Mouse (Mus musculus): ENCODE data around the gene Gsk3b. TPM values are rescaled to one million over a fixed set of nuclear protein-coding genes. Genes with fewer than 3 reads are reported as not detected.

Gene Gsk3b
- polyA plus RNA-seq, 1 experiment from 2014 or later, result 42.3 TPM

DNA sequence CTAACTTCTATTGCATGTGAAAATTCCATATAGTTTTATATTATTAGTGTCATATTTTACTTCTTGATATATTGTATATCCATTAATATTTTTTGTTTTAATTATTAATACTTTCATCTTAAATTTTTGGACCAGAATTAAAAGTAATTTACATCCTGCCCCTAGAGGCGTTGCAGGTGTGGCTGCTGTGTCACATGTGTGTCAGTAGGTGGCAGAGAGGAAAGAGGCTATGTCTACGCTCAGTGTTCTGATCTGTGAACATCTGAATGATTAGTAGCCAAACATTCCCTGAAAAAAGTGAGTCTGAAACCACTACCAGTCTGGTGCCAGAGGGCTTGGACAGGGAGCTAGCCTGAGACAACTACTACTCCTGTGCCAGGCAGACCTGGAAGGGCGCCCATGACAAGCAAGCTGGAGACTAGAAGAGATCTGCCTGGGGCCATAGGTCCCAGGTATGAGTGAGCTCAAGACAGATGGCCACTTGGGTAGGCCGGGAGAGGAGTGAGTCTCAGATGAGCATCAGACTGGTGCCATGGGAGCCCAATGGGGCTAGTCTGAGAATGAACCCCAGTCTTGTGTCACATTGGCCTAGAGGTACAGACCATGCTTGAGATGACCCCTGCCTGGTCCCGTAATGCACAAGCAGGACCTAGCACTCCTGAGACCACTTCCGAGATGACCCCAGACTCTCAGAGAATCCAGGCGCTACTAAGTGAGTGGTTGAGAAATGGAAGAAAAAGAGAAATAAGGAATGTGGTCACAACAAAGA lies 69.2 kb downstream of the Gsk3b start:
- H3K27ac ChIP-seq (ENCODE audit: low read length), result no peak overlapping the region
- H3K9me3 ChIP-seq (replicated peaks; ENCODE audit: control insufficient read depth, low read length), result no peaks in the 10 kb centered on the region; the same call in 1 of the 2 replicates
- no peak overlapping the region for H3K4me3 ChIP-seq (replicated peaks; ENCODE audit: low read length)
- no peaks in the 10 kb centered on the region for H3K27me3 ChIP-seq (ENCODE audit: control insufficient read depth, insufficient read depth, low read length)
- no peak for ATAC-seq (ENCODE audit: insufficient read depth, low FRiP score)
- no peaks in the 10 kb centered on the region for H3K4me1 ChIP-seq (ENCODE audit: control insufficient read depth, insufficient read depth, low read length)
- H3K4me2 ChIP-seq (ENCODE audit: low read depth, low read length), result no peak overlapping the region
- H3K36me3 ChIP-seq (ENCODE audit: control insufficient read depth, insufficient read depth, low read length), result no peaks in the 10 kb centered on the region; the same call in 1 of the 2 replicates
- WGBS, result 90% methylated on average over 7 of the region's 7 CpGs
- no peak overlapping the region for H3K9ac ChIP-seq (ENCODE audit: low read length)

- ATAC-seq (ENCODE audit: insufficient read depth, low FRiP score), result no peak
- Histone ChIP-seq H3K27me3 (ENCODE audit: control insufficient read depth, insufficient read depth, low read length) (no peaks in the 10 kb centered on the region), H3K36me3 (ENCODE audit: control insufficient read depth, insufficient read depth, low read length) (no peaks in the 10 kb centered on the region), H3K9ac (ENCODE audit: low read length) (no peak overlapping the region), H3K9me3 (replicated peaks; ENCODE audit: control insufficient read depth, low read length) (no peaks in the 10 kb centered on the region), H3K27ac (ENCODE audit: low read length) (no peak overlapping the region), H3K4me3 (replicated peaks; ENCODE audit: low read length) (no peak overlapping the region), H3K4me2 (ENCODE audit: low read depth, low read length) (no peak overlapping the region), H3K4me1 (ENCODE audit: control insufficient read depth, insufficient read depth, low read length) (no peaks in the 10 kb centered on the region)
- 61% methylated on average over 3 of the region's 3 CpGs for WGBS
Measured at GRCm38 (mm10) chr16:38162019-38162418, 73.2 kb downstream of the Gsk3b start.

DNA sequence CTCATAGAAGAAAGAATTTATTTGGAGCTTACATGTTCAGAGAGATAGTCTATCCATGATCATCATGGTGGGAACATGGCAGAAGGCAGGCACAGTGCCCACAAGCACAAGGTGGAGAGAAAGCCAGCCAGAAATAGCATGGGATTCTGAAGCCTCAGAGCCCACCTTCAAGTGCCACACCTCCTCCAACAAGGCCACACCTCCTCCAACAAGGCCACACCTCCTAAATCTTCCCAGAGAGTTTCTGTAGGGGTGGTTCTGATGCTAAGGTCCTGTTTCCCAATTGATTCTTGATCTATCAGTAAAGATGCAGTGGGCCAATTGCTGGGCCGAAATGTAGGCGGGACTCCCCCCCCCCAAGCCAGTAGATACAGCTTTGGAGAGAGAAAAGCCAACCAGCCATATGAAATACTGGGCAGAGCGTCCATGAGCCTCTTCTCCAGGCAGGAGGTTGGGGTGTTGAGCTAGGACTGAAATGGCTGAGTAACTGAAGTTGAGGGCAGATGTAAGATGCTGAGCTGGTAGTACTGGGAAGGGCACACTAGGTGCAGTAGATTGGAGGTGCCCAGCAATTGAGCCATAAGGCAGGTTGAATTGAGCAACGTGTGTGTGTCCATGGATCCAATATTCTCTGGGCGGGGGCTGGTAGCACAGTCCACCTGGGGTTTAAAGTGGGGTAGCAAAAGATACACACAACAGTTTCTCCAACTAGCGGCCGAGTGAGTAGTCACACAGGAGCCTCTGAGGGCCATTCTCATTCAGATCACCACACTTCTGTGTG lies 76.2 kb downstream of the Gsk3b start:
- ATAC-seq (ENCODE audit: insufficient read depth, low FRiP score), result no peak
- no peak overlapping the region for H3K9ac ChIP-seq (ENCODE audit: low read length)
- H3K36me3 ChIP-seq (ENCODE audit: control insufficient read depth, insufficient read depth, low read length), result no peaks in the 10 kb centered on the region
- no peaks in the 10 kb centered on the region for H3K27me3 ChIP-seq (ENCODE audit: control insufficient read depth, insufficient read depth, low read length)
- no peaks in the 10 kb centered on the region for H3K4me1 ChIP-seq (ENCODE audit: control insufficient read depth, insufficient read depth, low read length)
- 91% methylated on average over 7 of the region's 7 CpGs for WGBS
- H3K4me3 ChIP-seq (replicated peaks; ENCODE audit: low read length), result no peak overlapping the region
- no peak overlapping the region for H3K4me2 ChIP-seq (ENCODE audit: low read depth, low read length)
- H3K27ac ChIP-seq (ENCODE audit: low read length), result no peak overlapping the region
- no peaks in the 10 kb centered on the region for H3K9me3 ChIP-seq (replicated peaks; ENCODE audit: control insufficient read depth, low read length)

DNA sequence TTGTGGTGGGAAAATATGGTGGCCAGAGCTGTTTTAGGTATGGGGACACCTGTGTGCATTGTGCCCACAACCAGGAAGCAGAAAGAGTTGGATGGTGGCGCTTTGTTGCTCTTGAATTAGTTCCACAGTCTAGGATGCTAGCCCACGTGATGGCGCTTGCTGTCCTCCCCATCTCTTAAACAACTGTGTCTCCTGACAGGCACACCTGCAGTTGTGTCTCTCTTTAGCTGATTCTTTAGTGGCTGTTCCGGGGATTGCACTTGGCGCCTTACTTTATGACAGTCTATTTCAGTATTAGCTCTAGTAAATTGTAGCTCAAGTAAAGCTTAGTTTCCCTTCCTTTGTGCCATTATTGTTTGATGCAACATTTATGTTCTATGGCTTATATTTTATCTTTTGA lies 80.2 kb downstream of the Gsk3b start:
- no peaks in the 10 kb centered on the region for H3K27me3 ChIP-seq (ENCODE audit: control insufficient read depth, insufficient read depth, low read length)
- no peaks in the 10 kb centered on the region for H3K9me3 ChIP-seq (replicated peaks; ENCODE audit: control insufficient read depth, low read length)
- peaks cover 6% of the 10 kb centered on the region; the same call in 1 of the 2 replicates for H3K36me3 ChIP-seq (ENCODE audit: control insufficient read depth, insufficient read depth, low read length)
- no peaks in the 10 kb centered on the region for H3K4me1 ChIP-seq (ENCODE audit: control insufficient read depth, insufficient read depth, low read length)
- H3K27ac ChIP-seq (ENCODE audit: low read length), result no peak overlapping the region
- no peak for ATAC-seq (ENCODE audit: insufficient read depth, low FRiP score)
- no peak overlapping the region for H3K4me3 ChIP-seq (replicated peaks; ENCODE audit: low read length)
- 93% methylated on average over 5 of the region's 5 CpGs for WGBS
- H3K9ac ChIP-seq (ENCODE audit: low read length), result no peak overlapping the region
- H3K4me2 ChIP-seq (ENCODE audit: low read depth, low read length), result no peak overlapping the region

GRCm38 (mm10) chr16:38179150-38179549 lies 90.3 kb downstream of the Gsk3b start:
- no peak overlapping the region for H3K4me2 ChIP-seq (ENCODE audit: low read depth, low read length)
- H3K9ac ChIP-seq (ENCODE audit: low read length), result no peak overlapping the region
- no peak overlapping the region for H3K4me3 ChIP-seq (replicated peaks; ENCODE audit: low read length)
- no peaks in the 10 kb centered on the region for H3K27me3 ChIP-seq (ENCODE audit: control insufficient read depth, insufficient read depth, low read length)
- 79% methylated on average over 4 of the region's 4 CpGs for WGBS
- H3K4me1 ChIP-seq (ENCODE audit: control insufficient read depth, insufficient read depth, low read length), result peaks cover 5% of the 10 kb centered on the region; the same call in 1 of the 2 replicates
- no peak overlapping the region for H3K27ac ChIP-seq (ENCODE audit: low read length)
- no peaks in the 10 kb centered on the region for H3K36me3 ChIP-seq (ENCODE audit: control insufficient read depth, insufficient read depth, low read length)
- no peak for ATAC-seq (ENCODE audit: insufficient read depth, low FRiP score)
- no peaks in the 10 kb centered on the region for H3K9me3 ChIP-seq (replicated peaks; ENCODE audit: control insufficient read depth, low read length)

DNA sequence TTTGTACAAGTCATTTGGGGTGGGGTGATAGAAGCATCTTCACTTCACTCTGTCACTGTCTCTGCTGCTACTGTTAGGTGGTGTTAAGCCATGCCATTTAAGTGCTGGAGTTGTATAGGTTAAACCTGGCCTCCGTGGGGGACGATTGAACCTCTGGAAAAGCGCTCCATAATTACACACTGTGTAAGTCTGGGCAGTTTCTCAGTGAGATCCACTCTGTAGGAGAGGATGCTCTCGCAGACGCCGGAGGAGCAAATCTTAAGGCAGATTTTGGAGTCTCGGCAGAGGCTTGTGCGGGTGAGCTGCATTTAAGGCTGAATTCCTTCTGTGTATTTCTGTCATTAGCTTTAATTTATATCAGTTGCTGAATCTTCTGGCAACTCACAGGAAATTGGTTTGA lies 92.6 kb downstream of the Gsk3b start:
- 62% methylated on average over 8 of the region's 8 CpGs for WGBS

DNA sequence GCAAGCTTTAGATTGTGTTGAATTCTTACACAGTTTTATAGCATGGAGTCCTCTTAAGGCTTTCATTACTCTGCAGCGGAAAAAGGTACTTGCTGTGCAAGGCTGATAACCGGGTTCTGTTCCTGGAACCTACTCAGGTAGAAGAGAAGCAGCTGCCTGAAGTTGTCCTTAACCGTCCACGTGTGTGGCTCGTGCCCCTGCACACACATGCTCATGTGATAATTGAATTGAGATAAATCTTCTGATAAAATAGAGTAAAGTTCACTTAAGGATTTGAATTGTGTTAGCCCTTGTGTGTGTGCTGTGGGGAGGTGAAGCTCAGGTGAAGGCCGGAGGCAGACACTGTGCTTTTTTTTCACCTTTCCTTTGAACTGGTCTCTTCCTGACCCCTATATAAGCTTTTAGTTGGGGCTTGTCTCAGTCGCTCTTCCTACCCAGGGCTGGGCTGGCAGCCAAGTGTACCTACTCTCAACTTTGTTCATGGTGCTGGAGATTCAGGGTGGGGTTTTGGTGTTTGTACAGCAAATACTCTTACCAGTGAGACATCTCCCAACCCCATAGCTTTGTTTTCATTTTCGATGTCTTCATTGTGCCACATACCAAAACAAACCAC lies 96.0 kb downstream of the Gsk3b start:
- Histone ChIP-seq H3K27ac (ENCODE audit: low read length) (peak overlapping the region; percentile 56; the same call in 1 of the 2 replicates), H3K36me3 (ENCODE audit: control insufficient read depth, insufficient read depth, low read length) (peaks cover 4% of the 10 kb centered on the region; the same call in 1 of the 2 replicates), H3K27me3 (ENCODE audit: control insufficient read depth, insufficient read depth, low read length) (no peaks in the 10 kb centered on the region), H3K4me1 (ENCODE audit: control insufficient read depth, insufficient read depth, low read length) (peaks cover 15% of the 10 kb centered on the region; the same call in 1 of the 2 replicates), H3K4me3 (replicated peaks; ENCODE audit: low read length) (no peak overlapping the region), H3K4me2 (ENCODE audit: low read depth, low read length) (no peak overlapping the region), H3K9me3 (replicated peaks; ENCODE audit: control insufficient read depth, low read length) (no peaks in the 10 kb centered on the region), H3K9ac (ENCODE audit: low read length) (no peak overlapping the region)
- peak; percentile 76; the same call in 1 of the 2 replicates for ATAC-seq (ENCODE audit: insufficient read depth, low FRiP score)
- WGBS, result 63% methylated on average over 8 of the region's 8 CpGs

More for the DNA sequence above, 92.6 kb downstream of the Gsk3b start:
- Histone ChIP-seq H3K27ac (ENCODE audit: low read length) (peak overlapping the region; percentile 51), H3K9ac (ENCODE audit: low read length) (no peak overlapping the region), H3K4me2 (ENCODE audit: low read depth, low read length) (no peak overlapping the region), H3K36me3 (ENCODE audit: control insufficient read depth, insufficient read depth, low read length) (peaks cover 4% of the 10 kb centered on the region; the same call in 1 of the 2 replicates), H3K4me3 (replicated peaks; ENCODE audit: low read length) (no peak overlapping the region), H3K9me3 (replicated peaks; ENCODE audit: control insufficient read depth, low read length) (no peaks in the 10 kb centered on the region), H3K27me3 (ENCODE audit: control insufficient read depth, insufficient read depth, low read length) (no peaks in the 10 kb centered on the region), H3K4me1 (ENCODE audit: control insufficient read depth, insufficient read depth, low read length) (peaks cover 15% of the 10 kb centered on the region; the same call in 1 of the 2 replicates)
- ATAC-seq (ENCODE audit: insufficient read depth, low FRiP score), result no peak

DNA sequence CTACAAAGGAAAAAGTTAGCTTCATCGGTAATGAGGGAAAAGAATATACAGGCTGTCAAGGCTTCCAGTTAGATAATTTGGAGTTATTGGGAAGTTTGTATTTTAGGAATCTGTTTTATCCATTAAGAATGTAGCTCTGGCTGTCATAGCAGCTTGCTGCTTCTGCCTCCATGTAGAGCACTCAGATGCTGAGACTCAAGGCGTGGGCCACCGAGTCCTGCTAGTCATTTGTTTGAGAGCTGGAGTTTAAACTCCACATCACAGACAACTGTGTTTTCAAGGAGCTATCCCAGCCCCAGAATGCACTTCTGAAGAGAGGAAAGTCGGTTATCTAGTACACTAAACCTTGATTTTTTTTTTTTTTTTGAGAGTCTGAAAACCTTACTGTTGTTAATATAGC lies 101.2 kb downstream of the Gsk3b start:
- Histone ChIP-seq H3K4me3 (replicated peaks; ENCODE audit: low read length) (no peak overlapping the region), H3K9me3 (replicated peaks; ENCODE audit: control insufficient read depth, low read length) (no peaks in the 10 kb centered on the region), H3K4me2 (ENCODE audit: low read depth, low read length) (no peak overlapping the region), H3K27ac (ENCODE audit: low read length) (no peak overlapping the region), H3K27me3 (ENCODE audit: control insufficient read depth, insufficient read depth, low read length) (no peaks in the 10 kb centered on the region), H3K9ac (ENCODE audit: low read length) (no peak overlapping the region), H3K36me3 (ENCODE audit: control insufficient read depth, insufficient read depth, low read length) (0 out of 2 replicates have a peak, but pooled peaks cover 10% of the 10 kb centered on the region), H3K4me1 (ENCODE audit: control insufficient read depth, insufficient read depth, low read length) (0 out of 2 replicates have a peak, but pooled peaks cover 3% of the 10 kb centered on the region)
- ATAC-seq (ENCODE audit: insufficient read depth, low FRiP score), result no peak
- WGBS, result 81% methylated on average over 4 of the region's 4 CpGs

Measured in stomach, embryonic 16.5 days (tissue).